ENCODE assay signal across 24 mouse cellular contexts in genomic region chr15:78559141-78559979, GRCm38 (mm10). TPM values are rescaled to one million over a fixed set of nuclear protein-coding genes. Genes with fewer than 3 reads are reported as not detected.
A peak's percentile ranks its signal among the peaks of the same experiment; 100 is the strongest.
DNase-seq lines count a peak whose midpoint lies in the region; ATAC-seq lines count a peak whose summit lies in the region.
"Had no signal": no experiment of that assay in that cellular context is flagged by ENCODE, and none has a peak within 500 bp of the region (broad histone marks: within the 10 kb centered on the region; RNA-seq: fewer than 3 reads in every experiment).

No protein-coding gene starts in this region.

- 0 out of 2 replicates have a peak, but pooled peaks cover 6% of the 10 kb centered on the region for H3K27me3 ChIP-seq in midbrain, embryonic 10.5 days (ENCODE audit: low read depth, poor library complexity, severe bottlenecking)
- no peaks in the 10 kb centered on the region for H3K27me3 ChIP-seq in midbrain, embryonic 16.5 days (ENCODE audit: control insufficient read depth, insufficient read depth, low read depth, low read length)
- H3K27me3 ChIP-seq in hindbrain, embryonic 13.5 days: no peaks in the 10 kb centered on the region
- H3K27me3 ChIP-seq: embryonic facial prominence, embryonic 12.5 days; forebrain, embryonic 12.5 days; heart, embryonic 15.5 days; hindbrain, embryonic 15.5 days had no signal

- ATAC-seq in midbrain, embryonic 16.5 days: no peak
- peak; percentile 22 for ATAC-seq in CD4-positive, CD25-positive, alpha-beta regulatory T cell, adult 4 months
- ATAC-seq in inflammation-experienced regulatory T-cells, adult 6 months: peak; percentile 26
- no peak for ATAC-seq in hindbrain, embryonic 13.5 days (ENCODE audit: low FRiP score)
- ATAC-seq: forebrain, embryonic 16.5 days; Patski had no signal

- DNase-seq in midbrain, embryonic 10.5 days (ENCODE audit: low spot score): no peak
- peak; percentile 36 for DNase-seq in thymus, postnatal 14 days
- DNase-seq in thymus, postnatal 25 days: no peak
- DNase-seq in adrenal gland, adult (ENCODE audit: inconsistent age in 2 of 2, low spot score in 1 of 2): no peak
- DNase-seq: adrenal gland, postnatal 10 days; cerebellum, adult 11 months; cerebellum, adult 8-10 months; cerebellum, postnatal 14 days; embryo, embryonic 11 days; gastrocnemius, postnatal 10 days; heart, adult 18-20 months; heart, postnatal 14 days had no signal

- H3K9me3 ChIP-seq in midbrain, embryonic 10.5 days (replicated peaks): no peaks in the 10 kb centered on the region
- no peaks in the 10 kb centered on the region for H3K9me3 ChIP-seq in midbrain, embryonic 16.5 days (replicated peaks; ENCODE audit: control insufficient read depth, low read length, poor library complexity, severe bottlenecking)
- H3K9me3 ChIP-seq in hindbrain, embryonic 13.5 days: no peaks in the 10 kb centered on the region
- H3K9me3 ChIP-seq: embryonic facial prominence, embryonic 12.5 days; forebrain, embryonic 12.5 days; heart, embryonic 15.5 days; hindbrain, embryonic 10.5 days; hindbrain, embryonic 15.5 days had no signal

- H3K36me3 ChIP-seq in midbrain, embryonic 10.5 days: no peaks in the 10 kb centered on the region
- no peaks in the 10 kb centered on the region for H3K36me3 ChIP-seq in midbrain, embryonic 16.5 days (ENCODE audit: control insufficient read depth, insufficient read depth, low read length)
- H3K36me3 ChIP-seq in hindbrain, embryonic 13.5 days: no peaks in the 10 kb centered on the region
- H3K36me3 ChIP-seq: embryonic facial prominence, embryonic 12.5 days; forebrain, embryonic 12.5 days; heart, embryonic 15.5 days; hindbrain, embryonic 10.5 days; hindbrain, embryonic 15.5 days had no signal

- no peak overlapping the region for H3K4me2 ChIP-seq in midbrain, embryonic 16.5 days (ENCODE audit: low read length)
- H3K4me2 ChIP-seq in hindbrain, embryonic 13.5 days: no peak overlapping the region
- H3K4me2 ChIP-seq: embryonic facial prominence, embryonic 12.5 days; forebrain, embryonic 12.5 days; heart, embryonic 11.5 days; heart, embryonic 15.5 days; hindbrain, embryonic 15.5 days had no signal

- peaks cover 22% of the 10 kb centered on the region for H3K4me1 ChIP-seq in midbrain, embryonic 10.5 days
- no peaks in the 10 kb centered on the region for H3K4me1 ChIP-seq in midbrain, embryonic 16.5 days (ENCODE audit: control insufficient read depth, insufficient read depth, low read length)
- H3K4me1 ChIP-seq in hindbrain, embryonic 13.5 days (replicated peaks): no peaks in the 10 kb centered on the region
- H3K4me1 ChIP-seq: embryonic facial prominence, embryonic 12.5 days; forebrain, embryonic 12.5 days; hindbrain, embryonic 15.5 days had no signal

- H3K27ac ChIP-seq in midbrain, embryonic 10.5 days (replicated peaks): peak overlapping the region; percentile 55; the same call in 1 of the 2 replicates
- H3K27ac ChIP-seq in midbrain, embryonic 16.5 days (ENCODE audit: low read length): no peak overlapping the region
- no peak overlapping the region for H3K27ac ChIP-seq in hindbrain, embryonic 13.5 days
- H3K27ac ChIP-seq: embryonic facial prominence, embryonic 12.5 days; forebrain, embryonic 12.5 days; heart, embryonic 15.5 days; hindbrain, embryonic 10.5 days; hindbrain, embryonic 15.5 days had no signal

- no peak overlapping the region for H3K4me3 ChIP-seq in midbrain, embryonic 10.5 days
- H3K4me3 ChIP-seq in midbrain, embryonic 16.5 days (ENCODE audit: low read depth, low read length): no peak overlapping the region
- H3K4me3 ChIP-seq in hindbrain, embryonic 13.5 days: no peak overlapping the region
- H3K4me3 ChIP-seq: embryonic facial prominence, embryonic 12.5 days; forebrain, embryonic 12.5 days; heart, embryonic 15.5 days; hindbrain, embryonic 10.5 days; hindbrain, embryonic 15.5 days had no signal

- WGBS in midbrain, embryonic 10.5 days: 58% methylated on average over 11 of the region's 11 CpGs
- WGBS in midbrain, embryonic 16.5 days: 53% methylated on average over 11 of the region's 11 CpGs
- WGBS in hindbrain, embryonic 13.5 days: 69% methylated on average over 11 of the region's 11 CpGs

- H3K9ac ChIP-seq in midbrain, embryonic 16.5 days (ENCODE audit: low read depth, low read length): no peak overlapping the region
- H3K9ac ChIP-seq in hindbrain, embryonic 13.5 days: no peak overlapping the region
- H3K9ac ChIP-seq: embryonic facial prominence, embryonic 12.5 days; forebrain, embryonic 12.5 days; heart, embryonic 15.5 days; hindbrain, embryonic 15.5 days had no signal

RNA-seq across cellular contexts. Expression of gene Rac2, which starts 13.2 kb away (rescaled TPM):
- 9.1 and 9.5 TPM in 2 replicates for polyA plus RNA-seq in midbrain, embryonic 10.5 days (2016; fragmentation: Nextera tagmentation; extraction: Ambion mirVana)
- polyA plus RNA-seq in midbrain, embryonic 16.5 days (2015; fragmentation: Nextera tagmentation; extraction: Ambion mirVana): 1.8 and 2.3 TPM in 2 replicates
- 1,000 to 10,000 TPM; 2,983 to 4,093 TPM for polyA plus RNA-seq in CD4-positive, CD25-positive, alpha-beta regulatory T cell, adult 4 months (2017; shearing (Covaris generic))
- 1,000 to 10,000 TPM; 2,973 to 4,396 (median 4,109) TPM for polyA plus RNA-seq in inflammation-experienced regulatory T-cells, adult 6 months (2017; shearing (Covaris generic))
- polyA plus RNA-seq in hindbrain, embryonic 13.5 days (2015; fragmentation: Nextera tagmentation; extraction: Ambion mirVana): 6.3 and 8.8 TPM in 2 replicates
- polyA plus RNA-seq: Patski had no signal

RNA-seq across cellular contexts. Expression of gene Sstr3, which starts 14.9 kb away (rescaled TPM):
- polyA plus RNA-seq in midbrain, embryonic 10.5 days (2016; fragmentation: Nextera tagmentation; extraction: Ambion mirVana): 0.02 TPM in 1 of 2 replicates, not detected in the other
- polyA plus RNA-seq in midbrain, embryonic 16.5 days (2015; fragmentation: Nextera tagmentation; extraction: Ambion mirVana): 0.15 and 0.16 TPM in 2 replicates
- polyA plus RNA-seq in CD4-positive, CD25-positive, alpha-beta regulatory T cell, adult 4 months (2017; shearing (Covaris generic)): not detected
- polyA plus RNA-seq in inflammation-experienced regulatory T-cells, adult 6 months (2017; shearing (Covaris generic)): under 1 TPM in 1 of 3 experiments, not detected in 2; 0.17 TPM
- polyA plus RNA-seq in hindbrain, embryonic 13.5 days (2015; fragmentation: Nextera tagmentation; extraction: Ambion mirVana): 0.42 and 0.48 TPM in 2 replicates
- polyA plus RNA-seq: embryonic facial prominence, embryonic 12.5 days had no signal

RNA-seq across cellular contexts. Expression of gene C1qtnf6, which starts 28.1 kb away (rescaled TPM):
- 10.0 and 11.0 TPM in 2 replicates for polyA plus RNA-seq in midbrain, embryonic 10.5 days (2016; fragmentation: Nextera tagmentation; extraction: Ambion mirVana)
- 6.7 and 7.8 TPM in 2 replicates for polyA plus RNA-seq in midbrain, embryonic 16.5 days (2015; fragmentation: Nextera tagmentation; extraction: Ambion mirVana)
- polyA plus RNA-seq in CD4-positive, CD25-positive, alpha-beta regulatory T cell, adult 4 months (2017; shearing (Covaris generic)): 10 to 100 TPM; 10.2 to 14.3 TPM
- polyA plus RNA-seq in inflammation-experienced regulatory T-cells, adult 6 months (2017; shearing (Covaris generic)): 10 to 100 TPM in 1 of 3 experiments, 1 to 10 TPM in 2; 7.7 to 24.3 (median 8.0) TPM
- polyA plus RNA-seq in hindbrain, embryonic 13.5 days (2015; fragmentation: Nextera tagmentation; extraction: Ambion mirVana): 8.0 and 8.2 TPM in 2 replicates

RNA-seq across cellular contexts. Expression of gene Cyth4, which starts 37.5 kb away (rescaled TPM):
- polyA plus RNA-seq in midbrain, embryonic 10.5 days (2016; fragmentation: Nextera tagmentation; extraction: Ambion mirVana): 5.9 and 6.7 TPM in 2 replicates
- 5.0 and 5.3 TPM in 2 replicates for polyA plus RNA-seq in midbrain, embryonic 16.5 days (2015; fragmentation: Nextera tagmentation; extraction: Ambion mirVana)
- 100 to 1,000 TPM; 299 to 603 TPM for polyA plus RNA-seq in CD4-positive, CD25-positive, alpha-beta regulatory T cell, adult 4 months (2017; shearing (Covaris generic))
- 100 to 1,000 TPM; 236 to 339 (median 298) TPM for polyA plus RNA-seq in inflammation-experienced regulatory T-cells, adult 6 months (2017; shearing (Covaris generic))
- 6.8 and 7.7 TPM in 2 replicates for polyA plus RNA-seq in hindbrain, embryonic 13.5 days (2015; fragmentation: Nextera tagmentation; extraction: Ambion mirVana)

Comparison
In these comparisons a context has a peak if more than half of its experiments do, and no peak if none do; other contexts are left out.
1. ATAC-seq: peak in CD4-positive, CD25-positive, alpha-beta regulatory T cell, adult 4 months (single experiment) and inflammation-experienced regulatory T-cells, adult 6 months (single experiment); none in midbrain, embryonic 16.5 days (single experiment) and hindbrain, embryonic 13.5 days (single experiment).
2. RNA of gene Rac2, which starts 13.2 kb away (polyA plus RNA-seq): 2,973 to 4,396 TPM in inflammation-experienced regulatory T-cells, adult 6 months and 2,983 to 4,093 TPM in CD4-positive, CD25-positive, alpha-beta regulatory T cell, adult 4 months; 9.1 to 9.5 TPM in midbrain, embryonic 10.5 days, 6.3 to 8.8 TPM in hindbrain, embryonic 13.5 days and 1.8 to 2.3 TPM in midbrain, embryonic 16.5 days; every median in the first group is over 100 times any median in the second.